Mouse (Mus musculus): ENCODE measurements around the gene Mtcl1.

Mtcl1 gene

DNA sequence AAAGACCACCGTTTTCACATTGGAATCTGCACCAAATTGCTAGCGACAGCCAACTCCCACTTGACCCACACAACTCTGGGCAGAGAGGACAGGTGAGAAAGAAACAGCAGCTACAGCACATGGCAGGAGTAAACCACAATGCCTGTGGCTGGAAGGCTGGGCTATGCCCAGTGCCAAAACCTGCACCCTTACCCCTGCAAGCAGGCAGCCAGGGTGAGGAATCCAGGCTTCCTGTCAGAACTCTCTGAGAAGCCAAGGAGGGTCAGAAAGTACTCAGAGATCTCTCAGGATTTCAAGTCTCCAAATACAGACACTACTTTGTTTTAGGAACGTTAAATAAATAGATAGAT is 84.3 kb downstream of the Mtcl1 start:
- in situ Hi-C loops (cut with MboI; ENCODE audit: low sequenced_read_pairs): no loop called here

DNA sequence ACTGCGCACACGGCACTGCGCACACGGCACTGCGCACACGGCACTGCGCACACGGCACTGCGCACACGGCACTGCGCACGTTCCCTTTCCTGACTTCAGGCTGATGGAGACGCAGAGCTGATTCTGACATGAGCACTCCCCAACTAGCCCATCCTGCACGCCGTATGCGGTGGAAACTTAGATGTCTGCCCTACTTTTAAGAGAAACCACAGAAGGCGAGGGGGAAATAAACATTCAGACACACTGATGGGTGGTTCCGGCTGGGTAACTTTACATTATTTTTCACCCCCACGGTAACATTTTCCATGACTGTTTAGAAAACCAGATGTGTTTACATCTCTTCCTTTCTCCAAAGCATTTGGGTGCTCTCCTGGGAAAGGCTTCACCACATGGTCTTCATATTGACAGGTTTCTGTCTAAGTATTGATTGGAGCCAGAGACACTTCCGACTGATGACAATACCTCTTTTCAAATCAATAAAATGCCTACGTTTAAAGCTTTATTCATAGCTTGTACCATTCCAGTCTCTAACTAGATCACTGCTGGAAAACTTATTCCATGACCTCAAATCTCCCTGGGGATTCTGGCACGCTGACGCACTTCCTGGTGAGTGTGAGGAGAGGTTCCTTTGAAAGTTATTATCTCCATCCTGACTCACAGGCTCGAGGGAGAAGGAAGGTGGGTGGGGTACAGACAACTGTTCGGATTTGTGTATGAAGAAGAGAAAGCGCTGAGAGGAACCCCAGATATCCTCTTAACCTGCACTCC is 84.8 kb downstream of the Mtcl1 start:
- in situ Hi-C loops (cut with MboI; ENCODE audit: low sequenced_read_pairs): no loop called here

GRCm38 (mm10) chr17:66363852-66364524 is 85.6 kb downstream of the Mtcl1 start:
- in situ Hi-C loops (cut with MboI; ENCODE audit: low sequenced_read_pairs): no loop called here

DNA sequence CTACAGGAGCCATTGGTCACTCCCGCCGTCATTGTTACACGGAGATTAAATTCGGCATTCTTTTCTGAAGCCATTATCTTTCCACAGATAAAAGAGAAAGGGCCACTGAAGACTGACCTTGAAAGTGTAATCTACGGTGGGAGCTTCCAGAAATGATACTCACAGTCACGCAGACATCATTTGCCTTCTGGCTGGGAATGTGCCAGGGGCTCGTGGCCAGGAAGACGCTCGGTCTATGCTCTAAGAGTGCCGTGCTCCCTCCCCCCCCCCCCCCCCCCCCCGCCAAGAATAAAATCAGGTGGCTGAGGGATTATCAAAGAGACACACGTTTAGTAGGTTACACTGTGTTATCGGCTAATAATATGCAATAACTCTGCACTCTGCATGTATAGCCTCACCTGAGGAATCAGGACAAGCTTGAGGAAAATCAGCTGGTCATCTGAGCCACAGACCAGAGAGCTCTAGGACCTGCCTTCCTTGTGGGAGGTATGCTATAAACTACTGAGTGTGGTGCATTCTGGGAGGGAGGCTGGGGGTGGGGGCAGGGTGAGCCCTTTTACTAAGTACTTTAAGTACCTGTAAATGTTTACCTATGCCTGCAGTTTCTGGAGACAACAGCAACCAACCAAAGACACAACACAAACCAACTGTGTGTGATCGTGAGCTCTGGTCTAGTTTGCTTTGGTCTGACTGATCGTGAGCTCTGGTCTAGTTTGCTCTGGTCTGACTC is 87.1 kb downstream of the Mtcl1 start:
- in situ Hi-C loops (cut with MboI; ENCODE audit: low sequenced_read_pairs): no loop called here

DNA sequence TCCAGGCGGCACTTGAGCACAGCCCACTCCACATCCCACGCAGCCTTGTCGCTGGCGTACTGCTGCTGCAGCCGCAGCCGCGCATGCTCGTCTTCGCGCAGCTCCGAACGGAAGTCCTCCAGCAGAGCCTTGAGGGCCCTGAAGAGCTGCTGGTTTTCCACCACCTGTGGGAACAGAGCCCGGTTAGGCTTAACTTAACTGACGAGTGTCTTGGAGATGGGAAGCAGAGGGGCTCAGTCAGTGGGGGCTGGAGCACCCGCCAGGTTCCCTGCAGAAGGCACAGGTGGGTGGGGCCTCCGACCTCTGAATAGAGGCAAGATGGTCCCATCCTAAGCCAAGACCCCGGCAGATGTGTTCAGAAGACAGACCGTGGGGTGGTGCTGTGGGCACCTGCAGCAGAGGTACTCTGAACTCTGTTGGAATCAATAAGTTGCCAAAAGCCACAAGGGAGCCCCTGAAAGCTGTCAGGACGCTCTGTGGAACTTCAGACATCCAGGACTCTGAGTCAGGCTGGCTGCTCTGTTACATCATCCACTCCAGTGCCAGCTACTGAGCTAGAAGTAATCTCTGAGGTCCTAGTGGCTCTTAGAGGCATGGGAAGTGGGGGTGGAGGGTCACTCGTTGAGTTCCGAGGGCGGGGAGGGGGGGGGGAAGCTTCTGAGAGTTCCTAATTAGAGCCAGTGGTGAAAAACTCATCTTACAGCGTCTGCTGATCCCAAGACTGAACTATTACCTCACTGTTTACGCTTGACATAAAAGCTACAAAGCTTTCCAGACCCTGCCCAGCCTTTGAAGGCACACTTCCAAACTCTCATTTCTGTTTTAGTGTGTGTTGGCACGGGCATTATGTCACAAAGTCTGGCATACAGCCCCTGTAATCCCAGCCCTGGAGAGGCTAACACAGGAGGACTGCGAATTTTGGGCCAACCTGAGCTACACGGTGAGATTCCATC is 91.2 kb downstream of the Mtcl1 start:
- in situ Hi-C loops (cut with MboI; ENCODE audit: low sequenced_read_pairs): no loop called here

DNA sequence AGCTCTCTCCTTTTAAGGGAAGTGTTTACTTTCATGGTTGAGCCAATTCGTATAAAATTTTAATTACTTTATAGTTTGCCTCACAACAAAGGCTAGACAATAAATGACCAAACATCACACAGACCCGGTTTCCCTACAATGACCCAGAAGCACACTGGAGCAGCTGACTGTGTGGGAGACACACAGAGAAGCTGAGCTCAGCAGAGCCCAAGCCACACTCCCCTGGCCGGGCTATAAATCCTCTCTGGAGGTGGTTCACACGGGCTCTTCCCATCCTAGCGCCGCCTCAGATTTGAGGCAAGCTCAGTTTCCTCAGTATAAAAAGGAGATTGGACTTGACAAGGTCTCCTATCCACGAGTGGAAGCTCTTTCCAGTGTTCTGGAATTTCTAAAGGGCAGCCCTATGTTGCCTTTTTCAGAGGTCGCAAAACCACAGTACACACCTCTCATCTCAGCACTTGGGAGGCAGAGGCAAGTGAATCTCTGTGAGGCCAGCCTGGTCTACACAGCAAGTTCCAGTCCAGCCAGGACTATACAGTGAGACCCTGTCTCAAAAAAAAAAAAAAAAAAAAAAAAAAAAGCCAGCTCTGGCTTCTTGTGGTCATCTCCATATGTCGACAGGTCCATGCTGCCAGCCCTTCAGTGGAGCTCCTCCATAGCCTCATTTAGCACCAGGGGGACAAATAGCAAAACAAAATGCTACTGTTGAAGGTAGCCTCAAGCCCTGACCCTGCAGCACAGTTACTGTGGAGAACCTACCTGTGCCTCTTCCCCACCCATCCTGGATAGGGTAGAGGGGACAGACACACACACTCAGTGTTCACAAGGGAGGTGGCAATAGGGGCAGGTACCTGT is 92.2 kb downstream of the Mtcl1 start:
- in situ Hi-C loops (cut with MboI; ENCODE audit: low sequenced_read_pairs): no loop called here

GRCm38 (mm10) chr17:66353907-66354306 is 95.6 kb downstream of the Mtcl1 start:
- in situ Hi-C loops (cut with MboI; ENCODE audit: low sequenced_read_pairs): no loop called here

- in situ Hi-C loops (cut with MboI; ENCODE audit: low sequenced_read_pairs): no loop called here
Measured at GRCm38 (mm10) chr17:66352847-66353643, 96.5 kb downstream of the Mtcl1 start.

DNA sequence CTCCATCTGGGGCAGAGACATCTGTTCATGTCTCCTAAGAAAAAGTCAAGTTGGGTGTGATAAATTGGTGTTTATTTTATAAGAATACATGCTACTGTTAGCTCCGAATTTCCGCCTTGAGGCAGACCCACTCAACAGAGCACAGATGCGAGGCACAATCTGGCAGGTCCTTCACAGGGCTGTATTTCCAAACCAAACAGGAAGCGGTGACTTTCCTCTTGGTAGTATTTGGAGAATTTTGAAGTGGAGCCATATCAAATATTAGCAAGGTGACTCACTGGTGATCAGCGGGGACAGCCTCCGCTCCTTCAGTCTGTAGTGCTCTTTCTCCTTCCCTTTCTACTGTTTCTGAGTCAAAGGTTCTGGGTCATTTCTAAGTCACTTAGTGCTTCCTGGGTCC is 97.3 kb downstream of the Mtcl1 start:
- in situ Hi-C loops (cut with MboI; ENCODE audit: low sequenced_read_pairs): no loop called here

GRCm38 (mm10) chr17:66350689-66351088 is 98.9 kb downstream of the Mtcl1 start:
- in situ Hi-C loops (cut with MboI; ENCODE audit: low sequenced_read_pairs): no loop called here

DNA sequence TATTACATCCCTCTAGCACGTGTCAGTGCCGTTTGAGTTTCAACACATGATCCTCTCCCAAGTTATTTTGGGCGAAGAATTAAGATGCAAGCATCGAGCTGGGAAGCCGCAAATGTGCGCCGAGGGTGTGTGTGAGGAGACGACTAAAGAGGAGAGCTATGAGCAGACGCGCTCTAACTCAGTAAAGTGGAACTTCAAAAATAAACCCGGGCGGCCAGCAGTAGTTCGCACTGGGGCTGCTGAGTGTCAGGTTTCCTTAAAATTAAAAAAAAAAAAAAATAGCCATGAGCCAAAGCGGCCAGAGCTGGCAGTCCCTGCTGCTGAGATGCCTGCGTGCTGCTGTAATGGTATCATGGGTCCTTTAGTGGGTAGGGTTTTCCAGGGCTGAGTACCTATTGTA is 99.4 kb downstream of the Mtcl1 start:
- in situ Hi-C loops (cut with MboI; ENCODE audit: low sequenced_read_pairs): no loop called here

DNA sequence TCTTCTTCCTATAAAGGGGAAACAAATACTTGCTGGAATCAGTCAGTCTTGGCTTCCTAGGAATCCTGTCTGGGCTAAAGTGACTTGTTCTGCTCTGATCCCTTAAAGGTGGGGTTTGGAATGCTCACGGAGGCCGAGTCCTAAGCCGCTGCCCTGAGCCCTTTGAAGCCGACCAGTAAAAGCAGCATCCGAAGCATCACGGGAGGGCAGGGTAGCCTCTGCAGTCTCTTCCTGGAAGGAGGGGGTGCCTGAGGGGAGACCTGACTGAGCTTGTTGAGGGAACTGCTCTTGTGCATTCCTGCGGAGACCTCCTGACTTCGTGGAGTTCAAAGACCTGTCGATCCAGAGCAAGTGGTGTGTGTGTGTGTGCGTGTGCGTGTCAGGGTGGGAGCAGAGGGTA is 103.2 kb downstream of the Mtcl1 start:
- in situ Hi-C loops (cut with MboI; ENCODE audit: low sequenced_read_pairs): no loop called here

DNA sequence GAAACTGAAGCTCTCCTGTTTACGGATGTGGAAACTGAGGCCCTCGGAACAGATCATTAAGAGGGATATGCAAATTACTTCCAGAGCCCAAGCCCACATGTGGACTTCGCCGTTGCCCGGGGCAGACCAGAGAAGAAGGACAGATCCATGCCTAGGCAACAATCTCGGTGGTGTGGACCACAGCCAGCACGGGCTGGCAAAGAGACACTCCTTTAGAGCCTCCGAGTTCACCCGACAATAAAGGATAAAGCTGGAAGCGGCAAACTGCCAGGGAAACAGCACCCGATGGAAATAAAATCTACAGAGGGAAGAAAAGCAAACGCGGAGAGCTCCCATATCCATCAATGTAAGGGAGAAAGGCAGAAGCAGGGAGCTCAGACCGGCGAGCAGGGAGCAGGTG is 103.9 kb downstream of the Mtcl1 start:
- in situ Hi-C loops (cut with MboI; ENCODE audit: low sequenced_read_pairs): no loop called here

GRCm38 (mm10) chr17:66342932-66343331 is 106.6 kb downstream of the Mtcl1 start:
- in situ Hi-C loops (cut with MboI; ENCODE audit: low sequenced_read_pairs): no loop called here

- in situ Hi-C loops (cut with MboI; ENCODE audit: low sequenced_read_pairs): no loop called here
Measured at GRCm38 (mm10) chr17:66341670-66342069, 107.9 kb downstream of the Mtcl1 start.

- in situ Hi-C loops (cut with MboI; ENCODE audit: low sequenced_read_pairs): no loop called here
Measured at GRCm38 (mm10) chr17:66340798-66341197, 108.8 kb downstream of the Mtcl1 start.

GRCm38 (mm10) chr17:66337929-66338328 is 111.6 kb downstream of the Mtcl1 start:
- in situ Hi-C loops (cut with MboI; ENCODE audit: low sequenced_read_pairs): no loop called here

DNA sequence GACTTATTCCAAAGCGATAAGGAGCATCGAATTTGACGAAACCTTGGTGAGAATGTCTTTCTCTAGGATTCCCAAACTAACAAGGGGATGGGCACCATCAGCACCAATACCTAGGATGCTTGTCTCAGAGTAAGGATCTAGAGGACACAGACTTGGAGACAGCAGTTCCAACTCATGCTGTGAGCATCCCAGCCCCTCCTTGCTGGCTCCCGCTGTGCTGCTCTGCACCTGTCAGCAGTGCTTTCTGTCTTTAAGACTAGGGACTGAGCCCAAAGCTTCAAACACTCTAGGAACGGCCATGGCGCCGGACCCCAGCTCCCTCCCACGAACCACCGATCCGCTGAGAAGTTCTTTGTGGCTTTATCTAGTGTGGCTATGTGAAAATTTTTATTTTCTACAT is 114.0 kb downstream of the Mtcl1 start:
- in situ Hi-C loops (cut with MboI; ENCODE audit: low sequenced_read_pairs): no loop called here

DNA sequence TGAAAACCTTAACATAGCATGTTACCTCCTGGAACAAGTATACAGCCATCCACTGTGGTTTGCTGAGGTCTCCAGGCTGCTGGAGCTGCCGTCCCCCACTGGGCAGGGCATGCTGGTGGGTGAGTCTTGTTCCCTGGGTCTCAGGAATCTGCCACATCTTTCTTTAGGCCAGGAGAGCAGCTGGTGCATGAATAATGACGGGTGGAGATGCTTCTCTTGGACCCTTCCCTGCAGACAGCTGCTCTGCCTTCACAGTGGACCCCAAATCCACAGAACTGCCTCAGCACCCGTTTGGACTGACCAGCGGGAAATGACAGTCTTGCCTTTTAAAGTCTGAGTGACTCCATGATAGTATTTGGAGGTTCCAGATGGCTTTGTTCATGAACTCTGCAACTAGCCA is 114.7 kb downstream of the Mtcl1 start:
- in situ Hi-C loops (cut with MboI; ENCODE audit: low sequenced_read_pairs): no loop called here
